8 mouse cellular contexts compared by ENCODE assay signal in genomic region chr12:52396178-52396841, GRCm38 (mm10).
DNase-seq lines count a peak whose midpoint lies in the region; ATAC-seq lines count a peak whose summit lies in the region.

No protein-coding gene starts in this region.

- 0 out of 2 replicates have a peak, but pooled peaks have one; percentile 24 for ATAC-seq in limb, embryonic 13.5 days (ENCODE audit: low FRiP score, low read depth)

- H3K9ac ChIP-seq in limb, embryonic 13.5 days, result no peak overlapping the region

- H3K27ac ChIP-seq in limb, embryonic 13.5 days, result no peak overlapping the region

- H3K4me2 ChIP-seq in limb, embryonic 13.5 days (replicated peaks), result peak overlapping the region; percentile 11; the same call in 1 of the 2 replicates

- WGBS in limb, embryonic 13.5 days, result 32% methylated on average over 14 of the region's 14 CpGs

- H3K9me3 ChIP-seq in limb, embryonic 13.5 days, result no peaks in the 10 kb centered on the region

- no peaks in the 10 kb centered on the region for H3K27me3 ChIP-seq in limb, embryonic 13.5 days

- no peak overlapping the region for H3K4me3 ChIP-seq in limb, embryonic 13.5 days

- DNase-seq in lung, adult 18-20 months, result peak; percentile 31 to 32
- DNase-seq in lung, postnatal 14 days, result no peak
- peak; percentile 59 for DNase-seq in cerebellum, adult 8-10 months
- DNase-seq in gastrocnemius, postnatal 10 days, result peak; percentile 35
- peak; percentile 40 for DNase-seq in kidney, adult 9 months
- DNase-seq in right cerebral cortex, postnatal 36 days (ENCODE audit: low spot score in 2 of 2), result peak; percentile 45 to 62
- DNase-seq in retina, postnatal 1 day, result no peak

- H3K36me3 ChIP-seq in limb, embryonic 13.5 days, result no peaks in the 10 kb centered on the region

- peaks cover 17% of the 10 kb centered on the region for H3K4me1 ChIP-seq in limb, embryonic 13.5 days

Comparison
In these comparisons a context has a peak if more than half of its experiments do, and no peak if none do; other contexts are left out.
1. DNase-seq: peak in lung, adult 18-20 months (2 of 2), cerebellum, adult 8-10 months (single experiment), gastrocnemius, postnatal 10 days (single experiment), kidney, adult 9 months (single experiment) and right cerebral cortex, postnatal 36 days (2 of 2); none in lung, postnatal 14 days (single experiment) and retina, postnatal 1 day (single experiment).